Mouse (Mus musculus) left cerebral cortex, postnatal 25 days (tissue): ENCODE measurements around the gene Sp9. TPM values are rescaled to one million over a fixed set of nuclear protein-coding genes. Genes with fewer than 3 reads are reported as not detected.
A peak's percentile ranks its signal among the peaks of the same experiment; 100 is the strongest.

Experiments used
- DNase-seq, 2 experiments: peaks; one replicate each; pipeline ENCODE4 v3.0.0; 2022; ENCODE audit warnings: low spot score in 2 of 2, mixed read lengths in 1 of 2
- intact Hi-C: fragments of 180-260 bp; cut with DNase I; formaldehyde crosslinking; loops from one replicate; pipeline ENCODE4 v1.15.1; 2025
- total RNA-seq, 2 experiments: library from RNA; stranded (reverse); gene quantifications; 2 replicates each; pipeline ENCODE4 v1.2.3; 2021

Sp9 gene
- total RNA-seq, 2 experiments from 2014 or later, result 2.5 to 4.1 TPM

DNA sequence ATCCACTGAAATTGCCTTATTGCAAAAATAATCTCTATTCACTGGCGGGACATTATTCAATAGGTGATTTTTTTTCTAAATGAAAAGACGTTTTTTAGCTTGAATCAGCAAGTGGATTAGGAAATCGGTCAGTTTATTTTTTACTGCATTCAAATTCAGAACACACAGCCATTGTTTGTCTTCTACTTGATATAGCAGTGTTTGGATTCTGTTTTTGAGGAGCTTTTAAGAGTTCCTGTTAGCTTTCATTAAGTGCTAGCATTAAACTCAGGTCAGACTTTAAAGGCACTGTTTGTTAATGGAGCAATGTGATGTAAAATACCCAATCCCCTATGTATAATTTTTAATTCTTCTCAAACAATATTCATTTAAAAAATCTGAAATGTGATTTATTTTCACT, 27.1 kb downstream of the Sp9 start:
- intact Hi-C loops, result no loop called here
- DNase-seq, result no peak

- DNase-seq, result no peak
- intact Hi-C loops, result no loop called here
Measured at GRCm38 (mm10) chr2:73301979-73302378, 30.3 kb downstream of the Sp9 start.

DNA sequence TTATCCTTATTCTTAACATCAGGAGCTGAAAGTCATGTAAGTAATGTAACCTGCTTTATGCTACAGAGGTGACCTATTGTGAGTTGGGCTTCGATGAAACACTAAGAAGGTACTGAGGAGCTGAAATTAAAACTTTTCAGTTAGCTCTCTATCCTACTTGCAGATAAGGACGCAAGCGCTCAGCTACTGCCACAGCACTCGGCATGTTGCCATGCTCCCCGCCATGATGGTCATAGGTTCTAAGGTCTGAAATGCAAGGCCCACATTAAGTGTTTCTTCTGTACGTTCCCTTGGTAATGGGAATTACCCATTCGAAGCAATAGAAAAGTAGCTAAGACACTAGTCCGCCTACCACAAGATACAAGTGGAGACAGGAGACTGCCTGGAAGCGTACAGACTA, 31.0 kb downstream of the Sp9 start:
- DNase-seq, result no peak
- intact Hi-C loops, result no loop called here

DNA sequence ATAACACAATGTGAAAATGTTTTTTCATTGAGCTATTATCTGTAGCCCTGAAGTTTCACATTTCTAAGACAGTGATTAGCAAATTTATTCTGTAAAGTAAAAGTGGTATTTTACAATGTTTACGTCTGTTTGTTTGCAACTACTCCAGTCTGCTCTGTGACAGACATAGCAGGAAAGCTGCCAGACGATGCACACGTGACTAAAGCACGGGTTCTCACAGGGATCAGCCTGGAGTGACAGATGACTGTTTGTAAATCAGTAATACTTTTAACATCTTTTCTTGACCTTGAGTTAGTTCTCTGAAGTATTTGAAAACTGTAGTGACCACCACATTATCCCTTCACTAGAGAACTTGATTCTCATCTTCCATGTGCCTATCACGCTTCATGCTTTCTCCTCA, 32.8 kb downstream of the Sp9 start:
- intact Hi-C loops, result no loop called here
- no peak for DNase-seq

DNA sequence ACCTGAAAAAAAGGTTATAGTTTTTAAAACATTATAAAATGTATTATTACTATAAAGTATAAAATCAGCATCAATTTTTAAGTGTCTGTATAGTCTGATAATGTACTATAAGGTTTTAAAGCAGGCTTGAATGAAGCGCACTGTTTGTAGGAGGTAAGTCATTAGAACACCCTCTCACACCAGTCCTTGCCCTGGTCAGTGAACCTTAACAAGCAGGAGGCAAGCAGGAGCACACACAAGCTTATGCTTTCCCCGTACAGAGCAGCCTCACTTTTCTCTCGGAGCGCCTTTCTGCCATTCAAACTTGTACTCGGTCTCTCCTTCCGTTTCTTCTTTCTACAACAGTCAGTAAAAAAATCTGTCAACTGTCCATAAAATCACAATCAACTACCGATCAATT, 34.3 kb downstream of the Sp9 start:
- intact Hi-C loops, result no loop called here
- DNase-seq, result no peak

- peak; percentile 93 to 97 for DNase-seq
- intact Hi-C loops, result loop anchor here (5.0 kb wide), 1 partner anchor 55 kb away; no protein-coding TSS in a partner anchor
Measured at GRCm38 (mm10) chr2:73312152-73313116, 40.7 kb downstream of the Sp9 start, which contains the start of the genes Scrn3 and Cir1. Gene Scrn3, plus strand, starts transcription at chr2:73312601. Gene Cir1, minus strand, starts transcription at chr2:73312701.

DNA sequence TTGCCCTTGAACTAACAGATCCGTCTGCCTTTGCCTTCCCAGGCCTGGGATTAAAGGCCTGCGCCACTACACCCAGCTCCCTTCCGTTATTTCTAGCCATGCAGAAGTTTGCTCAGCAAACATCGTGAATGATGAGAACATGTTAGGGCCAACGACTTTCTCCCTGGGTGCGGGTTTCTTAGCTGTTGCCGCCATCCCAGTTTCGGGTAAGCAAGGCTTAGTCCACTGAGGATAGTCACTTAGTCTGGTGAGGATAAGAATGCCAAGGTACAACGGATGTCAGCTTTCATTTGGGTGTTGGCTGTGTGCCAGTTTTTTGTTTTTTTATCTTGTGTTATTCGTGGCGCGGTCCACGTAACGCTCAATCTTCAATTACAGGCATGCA, 41.4 kb downstream of the Sp9 start:
- intact Hi-C loops, result loop anchor here (5.0 kb wide), 1 partner anchor 54 kb away; no protein-coding TSS in a partner anchor
- peak; percentile 21 to 30 for DNase-seq

- DNase-seq, result no peak
- intact Hi-C loops, result loop anchor here (5.0 kb wide), 1 partner anchor 53 kb away; no protein-coding TSS in a partner anchor
Measured at GRCm38 (mm10) chr2:73314311-73314710, 42.6 kb downstream of the Sp9 start.

DNA sequence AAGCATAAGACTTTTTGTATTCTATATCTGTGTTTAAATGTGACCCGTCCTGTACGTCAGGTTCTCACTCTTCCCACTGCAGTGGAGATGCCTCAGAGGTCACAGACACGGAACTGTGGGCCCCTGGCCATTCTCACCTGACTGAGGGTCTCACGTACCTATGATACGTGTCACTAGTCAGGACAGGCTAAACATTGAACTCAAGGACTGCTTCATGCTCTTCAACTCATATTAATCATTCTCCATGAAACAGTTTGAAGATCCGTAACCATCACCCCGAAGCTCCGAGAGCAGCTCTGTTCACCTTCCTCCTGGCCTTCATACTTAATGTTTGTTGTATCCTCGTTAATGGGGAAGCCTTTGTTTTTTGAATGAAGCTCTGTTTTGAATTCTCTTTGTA, 45.7 kb downstream of the Sp9 start:
- DNase-seq, result no peak

DNA sequence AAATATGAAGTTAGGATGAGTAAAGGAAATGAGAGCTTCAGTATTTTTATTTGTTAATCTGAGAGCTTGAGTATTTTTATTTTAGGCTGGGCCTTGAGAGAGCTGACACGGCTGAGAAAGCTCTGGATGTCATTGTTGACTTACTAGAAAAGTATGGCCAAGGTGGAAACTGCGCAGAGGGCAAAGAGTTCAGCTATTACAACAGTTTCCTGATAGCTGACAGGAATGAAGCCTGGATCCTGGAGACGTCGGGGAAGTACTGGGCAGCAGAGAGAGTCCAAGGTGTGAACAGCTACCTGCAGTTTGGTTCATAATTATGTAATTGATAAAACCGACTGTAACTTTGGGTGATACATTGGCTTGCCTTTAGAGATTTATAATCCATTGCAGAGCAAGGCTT, 47.5 kb downstream of the Sp9 start:
- intact Hi-C loops, result no loop called here

More for the DNA sequence above, 45.7 kb downstream of the Sp9 start:
- intact Hi-C loops, result no loop called here

DNA sequence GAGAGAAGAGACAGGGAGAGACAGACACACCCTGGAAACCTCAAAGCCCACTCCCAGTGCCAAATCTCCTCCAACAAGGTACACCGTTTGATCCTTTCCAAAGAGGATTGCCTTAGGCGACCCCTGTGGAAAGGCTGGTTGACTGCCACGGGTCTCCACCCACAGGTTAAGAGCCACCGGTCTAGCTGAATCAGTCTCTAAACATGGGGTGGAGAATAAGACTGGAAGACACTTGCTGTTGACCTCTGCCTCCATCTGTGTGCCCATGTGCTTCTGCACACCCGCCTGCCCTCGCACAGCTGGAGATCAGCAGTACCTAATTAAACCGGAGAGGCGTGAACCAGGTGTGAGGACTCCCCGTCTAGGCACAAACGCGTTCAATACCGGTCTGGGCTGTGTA, 51.3 kb downstream of the Sp9 start:
- no peak for DNase-seq
- intact Hi-C loops, result no loop called here

More for the DNA sequence above, 47.5 kb downstream of the Sp9 start:
- DNase-seq, result no peak

GRCm38 (mm10) chr2:73325871-73326270, 54.1 kb downstream of the Sp9 start:
- intact Hi-C loops, result loop anchor here (5.0 kb wide), 1 partner anchor 76 kb away; no protein-coding TSS in a partner anchor
- no peak for DNase-seq

Other genes with a start within 250 kb of the Sp9 start
- 100 to 1,000 TPM in 1 of 2 experiments, 10 to 100 TPM in 1; 97.8 to 103 TPM for gene Ola1, start 53.0 kb upstream of the Sp9 start, total RNA-seq
- 10 to 100 TPM; 13.3 to 17.5 TPM for gene Scrn3, start 40.7 kb downstream of the Sp9 start, total RNA-seq
- gene Cir1, start 40.8 kb downstream of the Sp9 start, total RNA-seq, result 10 to 100 TPM; 26.4 to 28.6 TPM
- 10 to 100 TPM; 32.7 to 45.7 TPM for gene Gpr155, start 114.6 kb downstream of the Sp9 start, total RNA-seq